Mouse (Mus musculus): ENCODE data around the gene Arpin.

The Arpin gene

DNA sequence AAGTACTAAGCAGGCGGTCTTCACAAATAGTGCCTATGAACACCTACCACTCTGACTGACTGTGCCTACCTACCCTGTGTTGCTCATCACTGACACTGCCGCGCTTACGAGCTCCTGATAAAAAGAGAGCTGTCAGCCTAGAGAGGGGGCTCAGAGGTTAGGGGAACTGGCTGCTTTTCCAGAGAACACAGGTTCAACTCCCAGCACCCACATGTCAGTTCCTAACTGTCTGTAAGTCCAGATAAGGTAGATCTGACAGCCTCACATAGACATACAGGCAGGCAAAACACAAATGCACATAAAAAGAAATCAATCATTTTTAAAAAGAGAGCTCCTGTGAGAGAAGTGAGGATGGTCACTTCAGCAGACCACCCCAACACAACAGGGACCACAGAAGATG is 30.0 kb downstream of the Arpin start:
- POLR2A ChIA-PET = interaction anchor here in 1 of 4 experiments (0.6 to 1.4 kb wide), 2 partner anchors 9 to 31 kb away, joined by 3 to 4 read pairs; no protein-coding TSS in a partner anchor
- CTCF ChIA-PET = interaction anchor here in 2 of 4 experiments (0.6 kb wide), 2 partner anchors 9 to 107 kb away, joined by 4 to 5 read pairs; no protein-coding TSS in a partner anchor

DNA sequence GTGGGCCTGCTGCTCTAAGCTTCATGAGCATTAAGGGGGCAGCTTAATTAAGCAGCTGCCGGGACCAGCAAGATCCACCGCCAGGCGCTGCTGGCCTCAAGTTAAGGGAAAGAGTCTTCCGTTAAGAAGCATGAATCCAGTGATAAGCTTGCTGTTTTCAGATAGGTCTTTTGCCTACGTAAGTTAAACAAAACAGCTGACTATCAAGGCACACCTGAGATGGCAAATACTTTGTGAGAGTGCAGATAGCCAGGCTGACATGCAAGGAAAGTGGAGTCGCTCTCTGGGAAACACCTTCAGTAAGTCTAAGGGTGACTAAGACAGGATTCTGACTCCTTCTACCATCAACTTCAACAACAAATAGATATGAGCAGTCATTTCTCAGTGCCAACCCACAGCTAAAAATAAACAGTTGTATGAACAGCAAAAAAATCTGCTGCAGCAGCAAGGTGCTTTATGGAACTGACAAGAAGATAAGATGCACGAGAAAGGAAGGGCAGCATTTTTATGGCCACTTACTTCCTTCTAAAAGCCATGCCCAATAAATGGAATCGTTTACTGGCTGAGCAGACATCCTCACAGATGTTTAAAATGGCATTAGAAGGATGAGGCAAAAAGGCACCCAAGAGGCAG is 31.9 kb downstream of the Arpin start:
- CTCF ChIA-PET = interaction anchor here in 2 of 4 experiments (0.6 to 1.1 kb wide), 2 partner anchors 104 to 913 kb away, joined by 3 to 4 read pairs; no protein-coding TSS in a partner anchor
- POLR2A ChIA-PET = interaction anchor here in 1 of 4 experiments (0.6 kb wide), 2 partner anchors 132 to 500 kb away, joined by 3 read pairs; no protein-coding TSS in a partner anchor

DNA sequence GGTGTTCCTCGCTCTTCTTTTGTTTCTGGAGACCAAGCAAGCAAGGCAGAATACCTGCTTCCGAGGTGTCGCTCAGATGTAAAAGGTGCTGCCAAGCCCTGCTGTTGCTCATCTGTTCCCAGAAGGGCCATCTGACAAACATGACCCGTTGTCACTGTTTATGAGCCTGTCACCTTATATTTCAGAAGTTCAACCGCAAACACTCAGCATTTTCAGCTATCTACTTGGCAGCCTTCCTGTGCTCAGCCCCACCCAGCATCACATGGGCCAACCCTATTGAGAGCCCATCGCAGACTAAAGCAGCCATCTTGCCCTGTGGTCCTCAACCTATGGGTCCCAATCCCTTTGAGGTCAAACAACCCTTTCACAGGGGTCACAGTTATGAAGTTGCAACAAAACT is 34.4 kb downstream of the Arpin start:
- ChIA-PET POLR2A (no interaction called here), CTCF (no interaction called here)

DNA sequence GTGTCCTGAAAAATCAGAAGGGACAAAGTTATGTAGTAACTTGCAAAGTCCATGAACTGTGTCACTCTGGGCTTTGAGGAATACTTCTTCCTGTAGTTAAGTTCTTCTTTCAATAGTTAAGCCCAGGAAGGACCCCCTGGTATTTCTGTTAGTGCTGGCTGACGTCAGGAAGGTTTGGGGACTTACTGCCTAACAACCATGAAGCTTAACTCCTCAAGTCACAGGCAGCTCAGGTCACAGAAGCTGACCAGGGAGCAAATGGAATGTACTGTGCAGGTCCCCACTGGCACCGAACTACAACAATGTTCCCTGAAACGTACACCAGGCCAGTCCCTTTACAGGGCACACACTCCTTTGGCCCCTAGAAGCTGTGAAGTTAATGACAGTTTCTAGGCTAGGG is 39.9 kb downstream of the Arpin start:
- POLR2A ChIA-PET = interaction anchor here in 1 of 4 experiments (0.6 kb wide), 1 partner anchor 73 kb away, joined by 3 read pairs; no protein-coding TSS in a partner anchor
- CTCF ChIA-PET = interaction anchor here in 2 of 4 experiments (0.5 to 0.6 kb wide), 2 partner anchors 39 to 338 kb away, joined by 3 to 6 read pairs; no protein-coding TSS in a partner anchor

DNA sequence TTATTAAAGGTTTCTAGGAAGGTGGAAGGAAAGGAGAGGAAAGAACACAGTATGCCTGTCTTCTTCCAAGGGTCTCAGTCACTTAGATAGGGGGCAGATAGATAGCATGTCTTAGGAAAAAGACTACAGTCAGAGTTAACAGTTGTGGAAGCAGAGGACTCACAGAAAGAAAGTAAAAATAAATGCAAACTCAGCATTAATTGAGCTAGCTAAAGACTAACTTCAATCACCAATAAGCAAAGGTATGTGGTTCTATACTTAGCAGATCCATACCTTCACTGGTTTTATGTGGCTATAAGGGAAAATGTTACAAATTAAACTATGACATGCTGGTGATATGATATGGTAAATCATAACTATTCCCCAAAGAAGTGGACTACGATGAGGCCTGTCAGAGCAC is 40.4 kb downstream of the Arpin start:
- POLR2A ChIA-PET = no interaction called here
- CTCF ChIA-PET = interaction anchor here in 2 of 4 experiments (0.5 to 0.6 kb wide), 3 partner anchors 39 to 337 kb away, joined by 3 to 6 read pairs (median 5); no protein-coding TSS in a partner anchor

DNA sequence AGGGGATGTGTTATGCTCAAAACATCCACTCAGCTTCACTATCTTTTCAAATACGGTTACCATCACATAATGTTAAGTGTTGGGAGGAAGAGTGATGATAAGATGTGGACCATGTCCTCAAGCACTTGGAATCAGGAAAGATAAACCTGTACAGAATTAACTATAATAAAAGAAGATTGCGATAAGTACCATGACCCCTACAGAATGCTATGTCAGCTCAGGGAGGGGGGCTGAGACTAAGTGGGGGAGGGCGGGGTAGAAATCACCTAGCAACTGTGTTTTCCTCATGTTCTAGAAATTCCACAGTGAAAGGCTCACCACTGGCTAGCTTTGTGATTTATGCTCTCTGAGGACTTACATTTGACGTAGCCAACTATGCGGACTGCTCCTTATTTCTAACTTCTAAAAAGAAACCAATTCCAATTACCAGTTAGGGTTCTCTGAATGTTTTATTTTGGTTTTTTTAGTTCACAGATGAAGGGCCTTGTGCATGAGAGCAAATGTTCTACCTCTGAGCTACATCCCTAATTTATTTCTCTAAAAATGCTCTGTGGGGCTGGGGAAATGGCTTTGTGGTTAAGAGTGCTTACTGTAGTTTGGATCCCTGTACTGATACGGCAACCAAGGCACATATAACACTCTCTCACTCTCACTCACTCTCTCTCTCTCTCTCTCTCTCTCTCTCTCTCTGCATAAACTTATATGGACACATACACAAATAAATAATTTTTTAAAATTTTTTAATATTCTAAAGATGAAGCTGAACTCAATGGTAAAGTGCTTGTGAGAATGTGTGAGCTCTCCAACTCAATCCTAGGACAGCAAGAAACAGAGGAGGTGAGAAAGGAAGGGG is 42.4 kb downstream of the Arpin start:
- CTCF ChIA-PET = interaction anchor here in 3 of 4 experiments (0.6 to 1.4 kb wide), 5 partner anchors 20 to 183 kb away, joined by 3 to 11 read pairs (median 5); no protein-coding TSS in a partner anchor
- POLR2A ChIA-PET = interaction anchor here in 3 of 4 experiments (0.5 to 1.5 kb wide), 11 partner anchors 9 to 1897 kb away, joined by 3 to 5 read pairs (median 3); no protein-coding TSS in a partner anchor

DNA sequence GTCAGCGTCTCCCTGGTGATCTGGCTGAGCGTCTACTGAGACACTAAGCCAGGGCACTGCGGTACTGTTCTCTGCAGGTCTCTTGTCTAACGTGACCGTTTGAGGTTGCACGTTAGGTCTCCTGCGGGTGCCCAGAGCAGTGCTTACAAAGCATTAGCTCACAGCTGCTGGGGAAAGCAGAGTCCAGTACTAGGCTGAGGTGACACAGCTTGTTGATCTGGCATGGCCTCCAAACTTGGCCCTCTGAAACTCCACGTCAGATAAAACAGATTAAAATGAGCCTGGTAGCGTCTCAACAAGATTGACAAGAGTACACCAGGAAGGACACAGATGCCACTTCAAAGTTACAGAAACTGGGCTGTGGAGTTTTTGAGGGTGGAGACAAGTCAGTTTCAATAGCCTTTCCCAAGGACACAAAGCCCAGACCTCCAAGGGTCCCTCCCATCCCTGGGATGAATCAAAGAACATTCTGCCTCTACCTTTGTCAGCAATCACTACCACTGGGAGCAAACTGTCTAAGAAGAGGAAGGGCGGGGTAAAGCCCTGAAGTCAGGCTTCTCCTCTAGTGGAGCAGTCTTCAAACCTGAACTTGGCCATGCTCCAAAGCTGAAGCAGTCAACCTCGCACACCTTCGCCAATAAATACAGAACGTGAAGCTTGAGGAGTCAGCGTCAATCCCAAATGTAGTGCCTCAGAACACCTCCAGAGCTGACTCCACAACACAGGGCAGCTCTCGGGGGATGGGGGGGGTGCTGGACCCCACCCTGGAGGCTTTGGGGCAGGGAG is 44.5 kb downstream of the Arpin start:
- POLR2A ChIA-PET = interaction anchor here in 2 of 4 experiments (0.6 to 1.2 kb wide), 4 partner anchors 9 to 496 kb away, joined by 3 to 5 read pairs (median 4); partner anchors contain the start of gene Zfp710 (in 1 of the 2)
- CTCF ChIA-PET = interaction anchor here in 3 of 4 experiments (0.6 to 1.5 kb wide), 6 partner anchors 24 to 714 kb away, joined by 3 to 6 read pairs (median 3); no protein-coding TSS in a partner anchor

DNA sequence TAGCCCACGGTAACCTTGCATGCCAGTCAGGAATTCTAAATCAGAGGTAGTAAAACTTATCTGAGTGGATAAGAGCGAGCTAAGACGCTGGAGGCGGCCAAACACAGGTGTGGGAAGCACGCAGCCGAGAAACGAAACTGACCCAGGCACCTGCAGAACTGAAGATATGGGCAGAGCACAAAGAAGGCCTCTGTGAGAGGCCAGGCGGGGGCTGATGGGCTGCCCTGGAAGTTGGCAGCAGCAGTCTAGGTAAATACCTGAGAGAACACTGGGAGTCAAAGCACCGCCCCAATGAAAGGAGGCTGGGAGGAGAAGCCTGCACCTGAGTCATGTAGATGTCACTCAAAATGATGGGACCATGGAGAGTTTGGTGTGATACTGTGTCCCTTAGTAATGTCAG is 46.6 kb downstream of the Arpin start:
- ChIA-PET POLR2A (no interaction called here), CTCF (interaction anchor here in 1 of 4 experiments (0.6 kb wide), 1 partner anchor 486 kb away, joined by 3 read pairs; no protein-coding TSS in a partner anchor)

DNA sequence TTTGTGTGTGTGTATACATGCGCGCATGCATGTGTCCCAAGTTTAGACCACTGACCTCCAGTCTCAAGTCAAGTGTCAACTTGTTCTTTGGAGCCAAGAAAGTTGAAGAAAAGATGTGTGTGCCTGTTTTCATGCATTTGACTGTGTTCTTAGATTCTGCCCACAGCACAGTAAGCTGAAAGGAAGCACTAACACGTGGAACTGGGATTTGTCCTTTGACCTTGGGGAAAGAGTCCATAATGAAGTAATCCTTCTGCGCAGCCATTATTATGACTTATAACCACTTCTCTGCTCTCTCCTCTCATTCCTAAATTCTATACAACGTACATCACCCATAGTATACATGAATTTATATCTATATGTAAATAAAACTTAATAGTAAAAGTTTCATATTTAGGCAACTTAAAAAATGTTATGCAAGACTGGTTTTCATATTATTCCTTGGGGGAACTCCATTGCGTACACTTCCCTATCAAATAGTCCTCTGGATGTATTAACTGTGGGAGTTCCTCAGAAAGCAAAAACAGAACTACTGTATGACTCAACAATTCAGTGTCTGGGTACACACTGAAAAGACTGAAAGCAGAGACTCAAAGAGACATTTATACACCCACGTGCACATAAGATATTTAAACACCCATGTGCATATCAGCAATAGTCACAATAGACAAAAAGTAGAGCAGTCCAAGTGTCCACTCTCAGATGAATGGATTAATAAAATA is 51.4 kb downstream of the Arpin start:
- POLR2A ChIA-PET = interaction anchor here in 1 of 4 experiments (1.4 to 2.2 kb wide), 2 partner anchors 10 to 176 kb away, joined by 3 to 10 read pairs; no protein-coding TSS in a partner anchor
- CTCF ChIA-PET = interaction anchor here in 1 of 4 experiments (0.5 kb wide), 1 partner anchor 69 kb away, joined by 3 read pairs; no protein-coding TSS in a partner anchor

DNA sequence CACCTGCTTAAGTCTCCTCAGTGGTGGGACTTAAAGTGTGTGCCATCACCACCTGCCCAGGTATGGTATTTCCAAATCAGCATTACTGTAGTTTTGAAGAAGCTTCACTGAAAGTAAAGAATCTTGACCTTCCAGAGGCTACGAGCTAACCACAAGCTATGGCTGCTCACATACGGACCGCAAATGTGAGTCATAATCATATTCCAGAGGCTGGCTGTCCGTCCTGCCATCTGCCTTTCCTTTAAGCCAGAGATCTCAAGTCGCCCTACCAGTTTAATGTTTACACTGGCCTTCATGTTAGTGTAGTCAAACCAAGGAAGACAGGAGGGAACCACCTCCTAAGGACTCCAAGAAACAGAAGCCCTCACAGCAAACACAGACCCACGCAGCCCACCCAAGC is 53.3 kb downstream of the Arpin start:
- ChIA-PET POLR2A (interaction anchor here in 3 of 4 experiments (0.6 to 2.2 kb wide), 7 partner anchors 8 to 248 kb away, joined by 3 to 15 read pairs (median 5); partner anchors contain the start of gene Anpep (in 1 of the 3)), CTCF (interaction anchor here in 1 of 4 experiments (0.6 to 1.2 kb wide), 2 partner anchors 13 to 84 kb away, joined by 3 to 4 read pairs; no protein-coding TSS in a partner anchor)

DNA sequence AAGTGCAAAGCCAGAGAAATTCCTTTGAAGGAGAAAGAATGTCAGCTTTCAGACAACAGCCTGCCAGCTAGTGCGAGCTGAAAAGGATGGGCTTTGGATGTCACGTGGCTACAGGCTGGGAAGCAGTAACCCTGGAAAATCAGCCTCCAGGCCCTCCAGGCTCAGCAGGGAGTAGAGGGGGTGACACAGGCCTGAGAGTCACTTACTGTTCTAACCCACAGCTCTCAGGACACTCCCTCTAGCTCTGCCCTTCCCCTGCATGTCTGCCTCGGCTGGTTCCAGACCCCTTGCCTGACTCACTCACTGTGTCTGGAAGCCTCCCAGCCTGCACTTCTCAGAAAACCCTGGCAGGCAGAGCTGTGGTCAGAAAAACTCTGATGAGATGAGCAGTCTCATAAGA is 54.2 kb downstream of the Arpin start:
- CTCF ChIA-PET = interaction anchor here in 2 of 4 experiments (0.6 to 1.2 kb wide), 4 partner anchors 12 to 497 kb away, joined by 3 to 4 read pairs (median 4); no protein-coding TSS in a partner anchor
- POLR2A ChIA-PET = interaction anchor here in 3 of 4 experiments (0.9 to 1.9 kb wide), 8 partner anchors 10 to 249 kb away, joined by 3 to 15 read pairs (median 4); partner anchors contain the start of gene Anpep (in 1 of the 3)

DNA sequence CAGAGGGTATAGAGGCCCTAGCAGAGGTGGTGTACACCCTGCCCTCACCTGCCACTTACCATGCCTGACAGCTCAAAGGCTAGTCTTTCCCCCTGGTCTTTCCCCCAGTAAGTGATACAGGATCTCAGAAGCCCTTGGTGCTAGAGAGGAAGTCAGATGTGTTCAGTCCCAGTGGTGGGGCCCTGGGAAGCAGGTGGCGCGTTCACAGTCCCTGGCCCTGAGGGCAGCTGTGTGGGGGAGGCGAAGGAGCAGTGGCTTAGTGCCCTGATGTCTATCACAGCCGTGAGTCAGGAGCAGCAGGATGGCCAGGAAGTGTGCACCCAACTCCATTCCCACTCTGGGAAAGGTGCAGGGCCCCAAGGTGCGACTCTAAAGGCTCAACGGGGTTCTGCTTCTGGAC is 55.1 kb downstream of the Arpin start:
- CTCF ChIA-PET = interaction anchor here in 1 of 4 experiments (0.6 kb wide), 1 partner anchor 13 kb away, joined by 5 read pairs; no protein-coding TSS in a partner anchor

DNA sequence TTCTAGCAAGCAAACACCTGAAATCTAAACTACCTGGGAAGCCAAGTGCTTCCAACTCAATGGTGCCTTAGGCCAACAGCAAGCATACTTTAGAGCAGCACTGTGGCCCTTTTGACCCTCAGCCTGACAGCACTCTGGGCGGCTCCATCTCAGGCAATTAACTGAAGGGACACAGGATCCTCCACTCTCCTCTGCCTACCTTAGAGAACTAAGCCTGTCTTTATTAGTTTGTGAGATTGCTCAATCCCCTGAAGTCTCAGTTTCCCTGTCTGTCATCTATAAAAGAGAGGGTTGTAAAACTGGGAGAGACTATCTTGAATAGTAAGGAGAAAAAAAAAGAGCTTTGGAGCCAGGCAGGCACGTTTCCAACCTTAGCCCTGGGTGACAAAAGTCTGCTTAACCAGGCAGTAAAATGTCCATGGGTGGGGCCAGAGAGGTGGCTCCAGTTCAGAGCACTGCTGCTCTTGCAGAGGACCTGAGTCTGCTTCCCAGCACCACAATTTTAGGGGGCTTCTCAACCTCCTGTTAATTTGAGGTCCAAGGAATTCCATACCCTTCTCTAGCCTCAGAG is 56.6 kb downstream of the Arpin start:
- CTCF ChIA-PET = no interaction called here
- POLR2A ChIA-PET = no interaction called here

More for the DNA sequence above, 55.1 kb downstream of the Arpin start:
- POLR2A ChIA-PET = interaction anchor here in 2 of 4 experiments (0.6 to 1.5 kb wide), 4 partner anchors 12 to 137 kb away, joined by 3 to 4 read pairs (median 4); partner anchors contain the start of genes Pex11a (in 1 of the 2) and Wdr93 (in 1 of the 2)
